Mouse (Mus musculus): ENCODE measurements around the gene Rad51b. TPM values are rescaled to one million over a fixed set of nuclear protein-coding genes. Genes with fewer than 3 reads are reported as not detected.

The Rad51b gene
- total and polyA plus RNA-seq, 2 experiments from 2014 or later = 1.1 TPM

DNA sequence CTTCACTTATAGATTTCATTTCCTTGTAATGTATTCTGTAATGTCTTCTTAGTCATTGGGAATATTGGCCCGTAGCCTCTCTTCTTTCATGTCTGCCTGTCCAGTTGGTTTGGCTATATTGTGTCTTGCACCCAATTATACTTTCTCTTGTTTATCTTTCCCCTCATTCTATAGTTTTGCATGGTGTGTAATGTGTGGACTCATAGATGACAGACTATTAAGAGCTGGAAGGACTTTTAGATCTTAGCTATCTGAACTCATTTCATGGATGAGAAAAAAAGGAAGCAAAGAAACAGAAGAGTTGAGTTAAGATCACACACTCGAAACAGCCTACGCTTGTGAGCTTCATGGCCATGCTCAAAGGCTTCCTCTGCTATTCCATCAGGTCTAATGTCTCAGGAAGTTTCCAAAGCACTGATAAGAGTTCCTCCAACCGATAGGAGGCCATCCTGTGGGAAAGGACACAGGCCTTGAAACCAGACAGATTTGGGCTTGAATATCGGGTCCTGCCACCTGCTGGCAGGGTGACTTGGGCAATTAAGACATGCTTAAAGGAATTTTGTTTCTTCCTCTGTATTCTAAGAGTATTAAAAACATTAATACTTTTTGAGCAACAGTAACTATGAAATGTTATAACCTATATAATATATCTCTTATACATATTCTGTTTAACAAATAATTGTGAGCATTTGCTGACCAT lies 216.1 kb downstream of the Rad51b start:
- DNase-seq (ENCODE audit: low spot score) (no peak), ATAC-seq (no peak)
- Histone ChIP-seq H3K9ac (replicated peaks; ENCODE audit: low read length) (no peak overlapping the region), H3K9me3 (ENCODE audit: low read length) (no peaks in the 10 kb centered on the region), H3K4me2 (ENCODE audit: low read depth, low read length) (no peak overlapping the region), H3K27me3 (ENCODE audit: insufficient read depth, low read length) (no peaks in the 10 kb centered on the region), H3K4me1 (ENCODE audit: insufficient read depth, low read length) (peaks cover 8% of the 10 kb centered on the region), H3K36me3 (ENCODE audit: insufficient read depth, low read length) (no peaks in the 10 kb centered on the region), H3K4me3 (ENCODE audit: low read length) (no peak overlapping the region), H3K27ac (no peak overlapping the region)
- 90% methylated on average over 5 of the region's 5 CpGs for WGBS
- TF ChIP-seq CTCF (IDR thresholded peaks at IDR 0.05; ENCODE audit: low read depth) = no peak

DNA sequence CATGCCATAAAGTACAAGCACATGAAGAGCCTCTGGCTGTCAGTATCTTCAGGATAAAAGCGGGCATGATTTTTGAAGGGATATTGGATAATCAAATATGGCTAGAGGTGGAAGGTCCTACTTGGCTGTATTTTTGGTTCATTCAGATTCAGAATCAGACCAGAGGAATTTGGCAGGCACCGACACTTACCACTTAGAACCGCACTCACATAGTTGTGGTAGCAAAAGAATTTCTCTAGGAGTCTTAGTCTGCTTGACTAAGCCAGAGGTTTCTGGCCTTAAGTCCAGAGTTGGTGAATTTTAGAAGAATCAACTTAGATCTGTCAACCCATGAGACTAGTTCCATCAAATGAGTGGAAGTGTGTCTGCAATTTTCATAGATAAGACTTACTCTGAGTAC lies 217.6 kb downstream of the Rad51b start:
- Histone ChIP-seq H3K27ac (no peak overlapping the region), H3K9ac (replicated peaks; ENCODE audit: low read length) (no peak overlapping the region), H3K4me2 (ENCODE audit: low read depth, low read length) (no peak overlapping the region), H3K9me3 (ENCODE audit: low read length) (no peaks in the 10 kb centered on the region), H3K4me3 (ENCODE audit: low read length) (no peak overlapping the region), H3K27me3 (ENCODE audit: insufficient read depth, low read length) (no peaks in the 10 kb centered on the region), H3K36me3 (ENCODE audit: insufficient read depth, low read length) (no peaks in the 10 kb centered on the region), H3K4me1 (ENCODE audit: insufficient read depth, low read length) (peaks cover 8% of the 10 kb centered on the region)
- 96% methylated on average over 3 of the region's 3 CpGs for WGBS
- ATAC-seq = no peak
- no peak for TF ChIP-seq CTCF (IDR thresholded peaks at IDR 0.05; ENCODE audit: low read depth)
- no peak for DNase-seq (ENCODE audit: low spot score)

DNA sequence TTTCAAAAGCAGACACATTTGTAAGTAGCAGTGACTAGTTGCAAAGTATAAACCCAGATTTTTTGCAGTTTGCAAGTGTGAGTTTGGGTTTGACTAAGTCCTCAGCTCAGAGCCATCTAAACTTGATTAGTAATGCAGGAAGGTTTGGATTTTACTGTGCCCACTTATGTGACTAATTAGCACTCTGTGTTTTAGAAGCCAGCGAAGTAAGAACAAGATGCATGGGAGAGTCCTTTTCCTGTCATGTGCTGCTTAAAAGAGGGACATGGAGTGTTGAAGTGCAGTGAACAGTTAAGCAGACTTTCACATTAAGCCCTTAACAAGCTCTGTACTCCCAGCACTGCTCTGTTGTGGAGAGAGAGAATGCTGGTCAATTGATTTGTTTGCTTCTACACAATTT lies 225.3 kb downstream of the Rad51b start:
- ATAC-seq = no peak
- no peak overlapping the region for H3K4me2 ChIP-seq (ENCODE audit: low read depth, low read length)
- TF ChIP-seq CTCF (IDR thresholded peaks at IDR 0.05; ENCODE audit: low read depth) = no peak
- H3K27ac ChIP-seq = no peak overlapping the region
- no peaks in the 10 kb centered on the region for H3K4me1 ChIP-seq (ENCODE audit: insufficient read depth, low read length)
- H3K4me3 ChIP-seq (ENCODE audit: low read length) = no peak overlapping the region
- no peak overlapping the region for H3K9ac ChIP-seq (replicated peaks; ENCODE audit: low read length)
- 48% methylated on average over 1 of the region's 1 CpGs for WGBS
- H3K9me3 ChIP-seq (ENCODE audit: low read length) = no peaks in the 10 kb centered on the region
- H3K36me3 ChIP-seq (ENCODE audit: insufficient read depth, low read length) = no peaks in the 10 kb centered on the region
- DNase-seq (ENCODE audit: low spot score) = no peak
- H3K27me3 ChIP-seq (ENCODE audit: insufficient read depth, low read length) = no peaks in the 10 kb centered on the region

DNA sequence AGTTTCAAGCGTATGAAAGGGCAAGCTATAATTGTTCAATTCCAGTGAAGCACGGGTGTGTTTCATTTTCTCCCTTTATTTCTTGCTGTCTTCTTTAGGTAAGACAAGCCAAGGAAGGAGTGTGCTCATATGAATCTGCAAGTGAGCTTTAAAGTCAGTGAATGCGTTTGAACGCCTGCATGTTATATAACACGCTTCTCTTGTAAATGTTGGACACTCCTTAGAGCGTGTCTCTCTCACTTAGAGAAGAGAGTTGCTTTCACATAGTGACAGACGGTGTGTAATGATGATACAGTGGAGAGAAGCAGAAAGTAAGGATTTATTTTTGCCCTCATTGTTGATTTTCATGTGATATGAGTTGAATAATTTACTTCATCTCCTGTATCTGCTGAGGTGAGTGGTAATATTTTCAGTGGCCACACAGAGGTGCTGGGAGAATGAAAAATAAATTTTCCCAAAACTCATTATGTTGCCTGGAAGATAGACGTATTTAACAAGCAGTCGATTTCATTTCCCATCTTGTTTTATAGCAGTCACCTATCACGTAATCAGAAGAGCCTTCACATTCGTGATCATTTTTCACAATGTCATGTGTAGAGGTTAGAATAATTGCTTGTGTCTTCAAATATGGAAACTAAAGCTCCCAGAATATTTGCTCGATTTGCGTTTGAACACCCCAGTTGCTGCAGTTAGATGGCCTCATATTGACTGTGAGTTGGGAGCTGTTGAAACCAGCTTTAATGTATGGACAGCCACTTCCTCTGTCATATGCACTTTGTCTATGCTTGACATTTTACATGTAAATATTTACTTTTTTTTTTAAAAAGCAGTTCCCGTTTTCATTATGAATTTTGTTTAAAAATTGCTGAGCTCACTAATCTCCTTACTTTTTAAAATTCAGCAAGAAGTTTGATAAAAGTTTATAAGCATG lies 228.1 kb downstream of the Rad51b start:
- peak; percentile 54 for TF ChIP-seq CTCF (IDR thresholded peaks at IDR 0.05; ENCODE audit: low read depth)
- Histone ChIP-seq H3K36me3 (ENCODE audit: insufficient read depth, low read length) (no peaks in the 10 kb centered on the region), H3K9ac (replicated peaks; ENCODE audit: low read length) (no peak overlapping the region), H3K27ac (no peak overlapping the region), H3K9me3 (ENCODE audit: low read length) (no peaks in the 10 kb centered on the region), H3K4me1 (ENCODE audit: insufficient read depth, low read length) (no peaks in the 10 kb centered on the region), H3K27me3 (ENCODE audit: insufficient read depth, low read length) (no peaks in the 10 kb centered on the region), H3K4me3 (ENCODE audit: low read length) (no peak overlapping the region), H3K4me2 (ENCODE audit: low read depth, low read length) (no peak overlapping the region)
- WGBS = 70% methylated on average over 14 of the region's 14 CpGs
- peak; percentile 38 for DNase-seq (ENCODE audit: low spot score)
- ATAC-seq = no peak

DNA sequence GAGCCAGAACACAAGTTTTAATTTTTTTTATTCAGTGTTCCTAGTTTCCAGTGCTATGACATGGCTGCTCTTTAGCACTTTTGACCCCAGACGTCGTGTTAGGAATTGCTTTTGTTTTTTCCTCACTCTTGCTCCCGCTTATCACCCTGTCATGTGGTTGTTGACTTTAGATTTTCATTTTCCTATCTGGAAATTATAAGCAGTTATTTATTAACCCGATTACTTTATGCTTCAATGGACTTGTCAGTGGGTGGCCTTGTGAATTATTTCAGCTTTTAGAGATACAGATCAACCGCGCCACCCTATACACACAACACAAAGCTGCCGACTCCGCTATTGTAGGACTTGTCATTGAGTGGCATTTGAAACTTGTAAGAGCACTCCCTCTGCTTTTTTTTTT lies 228.8 kb downstream of the Rad51b start:
- DNase-seq (ENCODE audit: low spot score) = no peak
- H3K4me1 ChIP-seq (ENCODE audit: insufficient read depth, low read length) = no peaks in the 10 kb centered on the region
- H3K27ac ChIP-seq = no peak overlapping the region
- 25% methylated on average over 8 of the region's 8 CpGs for WGBS
- no peaks in the 10 kb centered on the region for H3K36me3 ChIP-seq (ENCODE audit: insufficient read depth, low read length)
- ATAC-seq = no peak
- no peak overlapping the region for H3K4me2 ChIP-seq (ENCODE audit: low read depth, low read length)
- no peak overlapping the region for H3K9ac ChIP-seq (replicated peaks; ENCODE audit: low read length)
- H3K9me3 ChIP-seq (ENCODE audit: low read length) = no peaks in the 10 kb centered on the region
- no peak overlapping the region for H3K4me3 ChIP-seq (ENCODE audit: low read length)
- H3K27me3 ChIP-seq (ENCODE audit: insufficient read depth, low read length) = no peaks in the 10 kb centered on the region
- TF ChIP-seq CTCF (IDR thresholded peaks at IDR 0.05; ENCODE audit: low read depth) = no peak

DNA sequence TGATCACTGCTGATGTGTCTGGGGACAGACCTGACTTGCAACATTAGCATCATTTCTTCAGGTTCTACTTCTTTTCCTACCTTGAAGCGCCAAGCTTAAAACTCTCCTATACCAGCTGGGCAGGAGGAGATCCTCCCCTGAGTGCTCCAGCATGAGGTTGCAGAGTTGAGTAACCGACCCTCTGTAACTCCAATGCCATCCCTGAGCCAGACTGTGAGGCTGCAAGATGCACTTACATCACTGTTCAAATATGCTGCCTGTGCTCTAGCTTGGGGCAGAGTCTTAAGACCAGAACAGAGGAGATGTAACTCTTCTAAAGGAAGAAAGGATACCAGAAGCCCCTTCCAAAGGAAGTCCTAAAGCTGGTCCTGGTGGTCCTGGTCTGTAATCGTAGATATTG lies 230.1 kb downstream of the Rad51b start:
- Histone ChIP-seq H3K4me3 (ENCODE audit: low read length) (no peak overlapping the region), H3K9me3 (ENCODE audit: low read length) (no peaks in the 10 kb centered on the region), H3K27me3 (ENCODE audit: insufficient read depth, low read length) (no peaks in the 10 kb centered on the region), H3K27ac (no peak overlapping the region), H3K36me3 (ENCODE audit: insufficient read depth, low read length) (no peaks in the 10 kb centered on the region), H3K4me2 (ENCODE audit: low read depth, low read length) (no peak overlapping the region), H3K9ac (replicated peaks; ENCODE audit: low read length) (no peak overlapping the region), H3K4me1 (ENCODE audit: insufficient read depth, low read length) (no peaks in the 10 kb centered on the region)
- DNase-seq (ENCODE audit: low spot score) (no peak), ATAC-seq (no peak)
- WGBS = 88% methylated on average over 3 of the region's 3 CpGs
- no peak for TF ChIP-seq CTCF (IDR thresholded peaks at IDR 0.05; ENCODE audit: low read depth)
